Mouse (Mus musculus) myocyte (in vitro differentiated cells): ENCODE measurements at regions not wholly inside any gene's neighbourhood (a gene's known extent, or its start where the extent isn't known, plus 50 kb on each side); places are given as distances from the start of the nearest gene placed in this dataset.

Source experiments
- H3K27me3 ChIP-seq: one replicate; pipeline ENCODE4 v1.6.1; 2011; ENCODE audit not compliant: control insufficient read depth, insufficient read depth, insufficient read length
- H3K36me3 ChIP-seq: one replicate; pipeline ENCODE4 v1.6.1; 2011; ENCODE audit not compliant: control insufficient read depth, insufficient read depth
- H3K4me2 ChIP-seq: one replicate; pipeline ENCODE4 v1.6.1; 2011; ENCODE audit warnings: low read depth, control low read depth
- H3K4me3 ChIP-seq: one replicate; pipeline ENCODE4 v1.5.1; 2011; ENCODE audit warnings: mild to moderate bottlenecking, control low read depth, moderate library complexity
- H3K79me2 ChIP-seq: one replicate; pipeline ENCODE4 v1.6.1; 2011; ENCODE audit not compliant: control insufficient read depth, insufficient read depth
- H3ac ChIP-seq: one replicate; pipeline ENCODE4 v1.6.1; 2011; ENCODE audit not compliant: control insufficient read depth, insufficient read length
- CEBPB ChIP-seq: IDR thresholded peaks from 2 replicates; pipeline ENCODE4 v1.6.1; 2011; ENCODE audit warnings: mild to moderate bottlenecking, moderate library complexity; ENCODE audit not compliant: poor library complexity, insufficient read depth, severe bottlenecking
- E2F4 ChIP-seq: IDR thresholded peaks from one replicate; pipeline ENCODE4 v1.6.1; 2011; ENCODE audit warnings: mild to moderate bottlenecking, control low read depth, moderate library complexity; ENCODE audit not compliant: insufficient read depth
- MAX ChIP-seq: IDR thresholded peaks from one replicate; pipeline ENCODE4 v1.6.1; 2011; ENCODE audit warnings: low read depth, mild to moderate bottlenecking, control low read depth
- MYOD1 ChIP-seq, 3 experiments: IDR thresholded peaks; one replicate each; pipeline ENCODE4 v1.6.1; 2011; ENCODE audit warnings: control low read depth in 2 of 3, low read depth in 2 of 3, mild to moderate bottlenecking in 2 of 3, moderate library complexity in 1 of 3; ENCODE audit not compliant: insufficient read length in 2 of 3, control insufficient read depth in 1 of 3
- MYOG ChIP-seq, 3 experiments: IDR thresholded peaks; one replicate each; pipeline ENCODE4 v1.6.1; 2011; ENCODE audit warnings: control low read depth in 2 of 3, low read depth in 2 of 3, mild to moderate bottlenecking in 2 of 3; ENCODE audit not compliant: insufficient read length in 2 of 3, control insufficient read depth in 1 of 3, insufficient read depth in 1 of 3
- POLR2A ChIP-seq: IDR thresholded peaks from one replicate; pipeline ENCODE4 v1.6.1; 2011; ENCODE audit warnings: low read depth, mild to moderate bottlenecking, control low read depth, moderate library complexity; ENCODE audit not compliant: insufficient read length
- POLR2AphosphoS2 ChIP-seq: IDR thresholded peaks from one replicate; pipeline ENCODE4 v1.6.1; 2011; ENCODE audit warnings: low read depth, control low read depth; ENCODE audit not compliant: insufficient read length
- REST ChIP-seq: IDR thresholded peaks from one replicate; pipeline ENCODE4 v1.6.1; 2011; ENCODE audit warnings: mild to moderate bottlenecking, control low read depth, moderate library complexity; ENCODE audit not compliant: insufficient read depth, insufficient read length
- SRF ChIP-seq: IDR thresholded peaks from one replicate; pipeline ENCODE4 v1.6.1; 2011; ENCODE audit warnings: low read depth; ENCODE audit not compliant: control insufficient read depth, insufficient read length
- TCF12 ChIP-seq: IDR thresholded peaks from one replicate; pipeline ENCODE4 v1.6.1; 2011; ENCODE audit warnings: mild to moderate bottlenecking, control low read depth; ENCODE audit not compliant: poor library complexity, insufficient read depth, severe bottlenecking
- TCF3 ChIP-seq: IDR thresholded peaks from one replicate; pipeline ENCODE4 v1.6.1; 2011; ENCODE audit warnings: low read depth, control low read depth; ENCODE audit not compliant: insufficient read length
- USF1 ChIP-seq: IDR thresholded peaks from one replicate; pipeline ENCODE4 v1.6.1; 2011; ENCODE audit warnings: low read depth, mild to moderate bottlenecking, control low read depth, moderate library complexity

DNA sequence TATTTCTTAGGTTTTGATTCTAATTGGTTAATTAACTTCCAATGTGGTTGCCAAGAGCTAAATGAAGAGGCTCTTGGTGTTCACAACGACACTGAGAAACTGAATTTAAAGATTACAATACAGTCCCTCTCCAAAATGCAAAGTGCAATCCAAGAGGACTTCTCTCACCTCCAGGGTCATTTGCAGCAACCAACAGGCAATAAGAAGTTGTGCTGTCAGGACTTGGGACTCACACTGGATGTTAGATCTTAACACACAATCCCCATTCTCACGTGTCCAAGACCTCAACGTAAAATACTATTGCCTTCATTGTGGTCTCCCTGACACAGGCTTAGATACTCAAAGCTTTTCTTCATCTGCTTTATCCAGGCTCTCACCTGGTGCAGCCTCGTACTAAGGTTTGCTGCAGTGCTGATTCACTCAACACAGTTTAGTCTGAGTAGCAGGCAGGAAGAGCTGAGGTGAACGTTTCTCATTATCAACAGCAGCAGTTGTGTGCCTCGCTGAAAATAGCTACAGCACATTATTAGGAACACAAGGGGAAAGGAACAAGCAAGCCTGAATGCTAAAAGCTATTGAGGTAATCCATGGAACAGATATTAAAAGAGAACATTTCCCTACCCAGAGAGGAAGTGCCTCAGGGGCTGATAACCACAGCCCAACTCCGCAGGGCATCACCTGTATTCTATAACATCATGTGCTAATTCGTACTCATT lies 473.3 kb downstream of the Pdha2 start:
- Histone ChIP-seq H3K27me3 (no peaks in the 10 kb centered on the region), H3K79me2 (no peaks in the 10 kb centered on the region), H3K36me3 (no peaks in the 10 kb centered on the region), H3K4me3 (no peak overlapping the region), H3K4me2 (no peak overlapping the region), H3ac (no peak overlapping the region)
- TF ChIP-seq E2F4 = no peak
- no peak for TF ChIP-seq REST
- no peak for TF ChIP-seq POLR2AphosphoS2
- TF ChIP-seq CEBPB = no peak
- TF ChIP-seq TCF12 = no peak
- no peak for TF ChIP-seq MYOD1 (IDR thresholded peaks at IDR 0.05; ENCODE audit: control insufficient read depth in 1 of 3, insufficient read length in 2 of 3, low read depth in 2 of 3)
- no peak for TF ChIP-seq TCF3
- no peak for TF ChIP-seq USF1
- TF ChIP-seq SRF = no peak
- no peak for TF ChIP-seq POLR2A
- TF ChIP-seq MYOG (IDR thresholded peaks at IDR 0.05; ENCODE audit: control insufficient read depth in 1 of 3, insufficient read depth in 1 of 3, insufficient read length in 2 of 3, low read depth in 2 of 3) = no peak
- TF ChIP-seq MAX = no peak

DNA sequence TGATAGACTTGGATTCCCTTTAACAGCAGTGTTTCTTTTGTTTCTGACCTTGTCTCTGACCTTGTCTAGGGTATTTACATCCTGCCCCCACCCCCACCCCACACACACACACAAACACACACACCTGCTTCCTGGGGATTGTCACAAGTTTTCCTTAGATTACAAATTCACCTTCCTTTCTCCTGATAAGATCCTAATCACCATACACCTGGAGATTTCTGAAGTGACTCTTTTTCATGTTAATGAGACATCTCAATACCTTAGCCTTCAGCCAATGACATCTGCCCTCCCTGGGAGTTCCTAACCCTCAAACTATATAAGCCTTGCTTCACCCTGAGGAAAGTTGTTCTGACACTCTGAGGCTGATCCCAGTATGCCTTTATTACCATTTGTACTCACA lies 495.3 kb downstream of the Pdha2 start:
- no peaks in the 10 kb centered on the region for H3K36me3 ChIP-seq
- no peak for TF ChIP-seq MAX
- TF ChIP-seq E2F4 = no peak
- H3K4me3 ChIP-seq = no peak overlapping the region
- H3K79me2 ChIP-seq = no peaks in the 10 kb centered on the region
- no peak overlapping the region for H3ac ChIP-seq
- no peaks in the 10 kb centered on the region for H3K27me3 ChIP-seq
- no peak overlapping the region for H3K4me2 ChIP-seq

DNA sequence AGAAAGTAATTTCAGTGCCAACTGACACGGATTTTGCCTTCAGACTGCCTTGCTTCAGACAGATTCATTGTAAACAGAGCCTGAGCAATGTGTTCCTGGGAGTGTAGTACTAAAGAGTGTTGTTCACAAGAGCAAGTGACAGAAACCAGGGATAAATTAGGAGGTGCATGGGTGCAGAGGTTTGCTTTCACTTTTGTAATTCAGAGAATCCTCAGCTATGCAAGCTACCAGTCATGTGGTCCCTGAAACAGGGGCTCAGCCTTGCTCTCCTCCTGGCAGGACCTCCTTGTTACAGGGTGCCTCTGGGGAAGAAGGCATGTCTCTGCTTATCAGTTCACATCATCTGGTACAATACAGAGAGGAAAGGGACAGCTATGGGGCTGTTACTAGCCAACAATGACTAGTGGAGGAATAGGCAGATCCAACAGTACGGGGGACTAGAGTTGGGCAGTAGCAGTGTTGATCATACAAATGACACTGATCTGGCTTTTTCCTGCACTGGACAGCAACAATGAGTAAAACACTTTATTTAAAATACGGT lies 504.5 kb downstream of the Pdha2 start:
- H3K79me2 ChIP-seq = no peaks in the 10 kb centered on the region
- H3K4me3 ChIP-seq = no peak overlapping the region
- H3ac ChIP-seq = no peak overlapping the region
- H3K4me2 ChIP-seq = no peak overlapping the region
- H3K36me3 ChIP-seq = no peaks in the 10 kb centered on the region
- H3K27me3 ChIP-seq = no peaks in the 10 kb centered on the region
- TF ChIP-seq TCF3 = no peak
- no peak for TF ChIP-seq MYOD1 (IDR thresholded peaks at IDR 0.05; ENCODE audit: control insufficient read depth in 1 of 3, insufficient read length in 2 of 3, low read depth in 2 of 3)
- TF ChIP-seq POLR2A = no peak
- no peak for TF ChIP-seq TCF12
- no peak for TF ChIP-seq E2F4
- TF ChIP-seq MYOG (IDR thresholded peaks at IDR 0.05; ENCODE audit: control insufficient read depth in 1 of 3, insufficient read depth in 1 of 3, insufficient read length in 2 of 3, low read depth in 2 of 3) = no peak
- TF ChIP-seq MAX = no peak
- TF ChIP-seq REST = no peak
- no peak for TF ChIP-seq USF1
- TF ChIP-seq CEBPB = no peak
- TF ChIP-seq POLR2AphosphoS2 = no peak
- TF ChIP-seq SRF = no peak

DNA sequence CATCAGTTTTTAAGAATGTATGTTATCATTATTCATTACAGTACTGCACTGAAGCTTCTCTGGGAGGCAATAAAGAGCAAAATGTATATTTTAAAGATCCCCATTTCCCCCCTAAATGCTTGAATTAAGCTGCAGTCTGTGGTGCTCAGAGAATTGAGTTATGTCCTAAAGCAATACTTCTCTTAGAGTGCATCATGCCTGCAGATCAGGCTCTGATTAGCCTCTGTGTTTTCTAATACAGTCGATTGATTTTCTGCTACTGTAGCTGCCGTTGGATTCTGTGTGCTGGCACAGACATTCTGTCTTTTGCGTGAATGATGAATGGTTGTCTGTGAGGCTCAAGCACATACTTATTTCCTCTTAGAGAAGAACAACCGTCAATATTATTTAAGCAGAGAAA lies 505.4 kb downstream of the Pdha2 start:
- Histone ChIP-seq H3ac (no peak overlapping the region), H3K79me2 (no peaks in the 10 kb centered on the region), H3K4me2 (no peak overlapping the region), H3K36me3 (no peaks in the 10 kb centered on the region), H3K4me3 (no peak overlapping the region), H3K27me3 (no peaks in the 10 kb centered on the region)
- TF ChIP-seq CEBPB = no peak
- TF ChIP-seq TCF3 = no peak
- TF ChIP-seq SRF = no peak
- TF ChIP-seq USF1 = no peak
- no peak for TF ChIP-seq TCF12
- no peak for TF ChIP-seq POLR2AphosphoS2
- TF ChIP-seq POLR2A = no peak
- no peak for TF ChIP-seq MYOG (IDR thresholded peaks at IDR 0.05; ENCODE audit: control insufficient read depth in 1 of 3, insufficient read depth in 1 of 3, insufficient read length in 2 of 3, low read depth in 2 of 3)
- TF ChIP-seq MYOD1 (IDR thresholded peaks at IDR 0.05; ENCODE audit: control insufficient read depth in 1 of 3, insufficient read length in 2 of 3, low read depth in 2 of 3) = no peak
- no peak for TF ChIP-seq E2F4
- no peak for TF ChIP-seq REST
- TF ChIP-seq MAX = no peak

DNA sequence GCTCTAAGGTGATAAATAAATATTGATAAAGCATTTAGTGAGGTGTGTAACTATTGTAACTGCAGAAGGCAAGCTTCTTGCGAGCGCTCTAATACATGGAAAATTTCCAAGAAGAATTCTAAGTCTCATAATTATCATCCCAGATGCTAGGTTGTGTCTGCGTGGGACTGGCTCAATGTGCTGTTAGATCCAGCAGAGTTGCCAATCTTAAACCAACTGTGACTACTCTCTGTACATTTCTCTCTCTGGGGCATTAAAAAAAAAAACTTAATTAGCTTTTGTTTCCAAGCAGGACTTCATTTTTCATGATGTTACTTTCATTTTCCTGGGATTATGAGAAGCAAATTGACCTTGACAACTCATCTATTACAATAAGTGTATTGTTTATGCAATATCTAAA lies 506.6 kb downstream of the Pdha2 start:
- no peak overlapping the region for H3K4me2 ChIP-seq
- H3ac ChIP-seq = no peak overlapping the region
- H3K79me2 ChIP-seq = no peaks in the 10 kb centered on the region
- H3K36me3 ChIP-seq = no peaks in the 10 kb centered on the region
- no peak overlapping the region for H3K4me3 ChIP-seq
- no peaks in the 10 kb centered on the region for H3K27me3 ChIP-seq
- TF ChIP-seq REST (no peak), USF1 (no peak), CEBPB (no peak), MYOG (IDR thresholded peaks at IDR 0.05; ENCODE audit: control insufficient read depth in 1 of 3, insufficient read depth in 1 of 3, insufficient read length in 2 of 3, low read depth in 2 of 3) (no peak), POLR2A (no peak), TCF3 (no peak)
